Mouse (Mus musculus): ENCODE measurements around the gene Thbs3. TPM values are rescaled to one million over a fixed set of nuclear protein-coding genes. Genes with fewer than 3 reads are reported as not detected.
A peak's percentile ranks its signal among the peaks of the same experiment; 100 is the strongest.

Thbs3 gene
- total RNA-seq (2012; rRNA removed), result 6.1 and 10.1 TPM in 2 replicates
- 4.2 and 5.7 TPM in 2 replicates for total RNA-seq (2014; rRNA removed)
- 4.3 and 4.6 TPM in 2 replicates for polyA plus RNA-seq (2012; ENCODE audit: insufficient read length, low read depth)

DNA sequence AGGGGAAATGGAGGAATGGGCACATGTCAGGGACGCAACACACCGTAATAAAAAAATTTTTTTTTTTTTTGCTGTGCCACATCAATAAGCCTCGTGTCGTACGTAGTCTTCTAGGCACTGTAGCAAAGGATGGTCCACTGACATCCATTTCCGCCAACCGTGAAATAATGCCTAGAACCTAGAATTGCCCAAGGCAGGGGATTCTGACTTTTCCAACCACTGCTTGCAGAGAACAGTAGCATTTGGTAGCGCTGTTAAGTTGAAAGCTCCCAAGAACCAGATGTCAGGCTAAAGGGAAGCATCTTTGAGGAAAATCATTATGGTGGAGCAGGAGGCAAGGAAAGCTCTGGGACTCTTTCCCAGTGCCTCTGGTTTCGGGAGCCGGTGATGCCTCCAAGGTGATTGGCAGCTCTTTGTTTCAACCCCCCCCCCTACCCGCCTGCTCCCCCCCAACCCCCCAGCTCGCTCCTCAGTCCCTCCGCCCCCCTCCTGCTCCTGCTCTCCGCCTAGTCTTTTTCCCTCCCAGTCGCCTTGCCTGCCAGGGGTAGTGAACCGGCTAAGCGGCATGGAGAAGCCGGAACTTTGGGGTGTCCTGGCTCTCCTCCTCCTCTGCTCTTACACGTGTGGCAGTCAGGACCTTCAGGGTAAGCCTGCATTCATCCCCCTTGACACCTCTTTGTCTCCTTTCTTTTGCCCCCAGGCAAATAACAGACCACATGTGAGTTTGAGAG lies at the start of gene Thbs3:
Thbs3 (plus strand) TSS at position 500 of the 731 bp plus-strand sequence.
- Histone ChIP-seq H3K79me2 (replicated peaks; ENCODE audit: control insufficient read depth, extremely low read depth, insufficient read depth, poor library complexity, severe bottlenecking) (peaks cover 14% of the 10 kb centered on the region), H3K4me2 (ENCODE audit: insufficient read depth, low read depth, poor library complexity, severe bottlenecking) (peak within 1 kb of the TSS; percentile 94), H3K4me1 (ENCODE audit: control insufficient read depth in 1 of 2, insufficient read depth in 2 of 2) (peaks cover 5 to 33% of the 10 kb centered on the region in 2 experiments; a peak in 3 of 4 replicates), H3K9ac (ENCODE audit: insufficient read depth, low read depth) (peak within 1 kb of the TSS; percentile 90; the same call in 1 of the 2 replicates), H3K27me3 (replicated peaks) (no peaks in the 10 kb centered on the region), H3K36me3 (replicated peaks in 1 of 2; ENCODE audit: control insufficient read depth in 1 of 2, insufficient read depth in 1 of 2, low read length in 1 of 2) (peaks cover 14 to 34% of the 10 kb centered on the region in 2 experiments), H3K4me3 (replicated peaks in 1 of 3; ENCODE audit: low read depth in 2 of 3, low read length in 2 of 3, poor library complexity in 1 of 3) (peak within 1 kb of the TSS; percentile 84 to 96 (median 95)), H3K9me3 (replicated peaks; ENCODE audit: low read length) (no peaks in the 10 kb centered on the region), H3K27ac (ENCODE audit: insufficient read depth, low read depth) (peak within 1 kb of the TSS; percentile 90)
- dilution Hi-C loops (cut with MboI; ENCODE audit: extremely low pct_ligation_motif_present, extremely low pct_unique_long_range_greater_than_20kb, low sequenced_read_pairs) (no loop called here), in situ Hi-C loops (cut with MboI; ENCODE audit: low pct_ligation_motif_present, low pct_unique_long_range_greater_than_20kb, low sequenced_read_pairs) (no loop called here)
- no peak for TF ChIP-seq RCOR1 (conservative IDR thresholded peaks at IDR 0.05; ENCODE audit: low read depth, low read length)
- TF ChIP-seq SIN3A (IDR thresholded peaks at IDR 0.05; ENCODE audit: low read length), result no peak
- no peak for TF ChIP-seq TCF12 (IDR thresholded peaks at IDR 0.05; ENCODE audit: low read depth, low read length)
- no peak for TF ChIP-seq HCFC1 (IDR thresholded peaks at IDR 0.05; ENCODE audit: low read depth, low read length)
- TF ChIP-seq MXI1 (IDR thresholded peaks at IDR 0.05; ENCODE audit: low read depth, low read length), result 0 out of 2 replicates have a peak, but pooled peaks have one; percentile 31
- no peak for TF ChIP-seq USF1 (IDR thresholded peaks at IDR 0.05; ENCODE audit: low read depth, low read length)
- TF ChIP-seq ZNF384 (IDR thresholded peaks at IDR 0.05; ENCODE audit: low read depth, low read length), result peak; percentile 59; the same call in 1 of the 2 replicates
- DNase-seq (ENCODE audit: extremely low read depth), result peak; percentile 54

GRCm38 (mm10) chr3:89165268-89165870 lies 49.6 kb upstream of the Thbs3 start:
- H3K27ac ChIP-seq (ENCODE audit: insufficient read depth, low read depth), result peak overlapping the region; percentile 71
- 0 out of 2 replicates have a peak, but pooled peaks have one; percentile 6 for TF ChIP-seq NRF1 (IDR thresholded peaks at IDR 0.05; ENCODE audit: low read depth, low read length)
- no peak for TF ChIP-seq E2F4 (IDR thresholded peaks at IDR 0.05; ENCODE audit: insufficient replicate concordance, low read depth, low read length)
- no peak for TF ChIP-seq ETS1 (conservative IDR thresholded peaks at IDR 0.05; ENCODE audit: low read depth, low read length)
- 0 out of 2 replicates have a peak, but pooled peaks have one; percentile 19 for TF ChIP-seq MYC (IDR thresholded peaks at IDR 0.05; ENCODE audit: low read depth, low read length)
- no peak for TF ChIP-seq USF1 (IDR thresholded peaks at IDR 0.05; ENCODE audit: low read depth, low read length)
- TF ChIP-seq BHLHE40 (IDR thresholded peaks at IDR 0.05; ENCODE audit: low read depth, low read length), result no peak
- 0 out of 2 replicates have a peak, but pooled peaks have one; percentile 5 for TF ChIP-seq CHD1 (IDR thresholded peaks at IDR 0.05; ENCODE audit: low read depth, low read length)
- peak overlapping the region; percentile 76 to 84 (median 81) for H3K4me3 ChIP-seq (replicated peaks in 1 of 3; ENCODE audit: low read depth in 2 of 3, low read length in 2 of 3, poor library complexity in 1 of 3)
- H3K9me3 ChIP-seq (replicated peaks; ENCODE audit: low read length), result no peaks in the 10 kb centered on the region
- DNase-seq (ENCODE audit: extremely low read depth), result peak; percentile 22
- H3K4me1 ChIP-seq (ENCODE audit: control insufficient read depth in 1 of 2, insufficient read depth in 2 of 2), result peaks cover 8 to 31% of the 10 kb centered on the region in 2 experiments
- H3K9ac ChIP-seq (ENCODE audit: insufficient read depth, low read depth), result peak overlapping the region; percentile 81
- H3K27me3 ChIP-seq (replicated peaks), result no peaks in the 10 kb centered on the region
- H3K79me2 ChIP-seq (replicated peaks; ENCODE audit: control insufficient read depth, extremely low read depth, insufficient read depth, poor library complexity, severe bottlenecking), result peaks cover 22% of the 10 kb centered on the region
- peak overlapping the region; percentile 88 for H3K4me2 ChIP-seq (ENCODE audit: insufficient read depth, low read depth, poor library complexity, severe bottlenecking)
- in situ Hi-C loops (cut with MboI; ENCODE audit: low pct_ligation_motif_present, low pct_unique_long_range_greater_than_20kb, low sequenced_read_pairs), result no loop called here
- dilution Hi-C loops (cut with MboI; ENCODE audit: extremely low pct_ligation_motif_present, extremely low pct_unique_long_range_greater_than_20kb, low sequenced_read_pairs), result no loop called here
- H3K36me3 ChIP-seq (replicated peaks in 1 of 2; ENCODE audit: control insufficient read depth in 1 of 2, insufficient read depth in 1 of 2, low read length in 1 of 2), result peaks cover 36 to 41% of the 10 kb centered on the region in 2 experiments

Measured in CH12.LX (cell line).